Mouse (Mus musculus) adipocyte (in vitro differentiated cells): ENCODE data around the gene Gdf1.

Experiments
- DNase-seq: peaks from one replicate; pipeline ENCODE4 v3.0.0-alpha.2; 2016; ENCODE audit warnings: low spot score

The Gdf1 gene

GRCm38 (mm10) chr8:70330741-70331364 lies 1.2 kb downstream of the Gdf1 start:
- no peak for DNase-seq

- DNase-seq, result no peak
These were observed 1.9 kb downstream of the Gdf1 start for GRCm38 (mm10) chr8:70331526-70331925.

DNA sequence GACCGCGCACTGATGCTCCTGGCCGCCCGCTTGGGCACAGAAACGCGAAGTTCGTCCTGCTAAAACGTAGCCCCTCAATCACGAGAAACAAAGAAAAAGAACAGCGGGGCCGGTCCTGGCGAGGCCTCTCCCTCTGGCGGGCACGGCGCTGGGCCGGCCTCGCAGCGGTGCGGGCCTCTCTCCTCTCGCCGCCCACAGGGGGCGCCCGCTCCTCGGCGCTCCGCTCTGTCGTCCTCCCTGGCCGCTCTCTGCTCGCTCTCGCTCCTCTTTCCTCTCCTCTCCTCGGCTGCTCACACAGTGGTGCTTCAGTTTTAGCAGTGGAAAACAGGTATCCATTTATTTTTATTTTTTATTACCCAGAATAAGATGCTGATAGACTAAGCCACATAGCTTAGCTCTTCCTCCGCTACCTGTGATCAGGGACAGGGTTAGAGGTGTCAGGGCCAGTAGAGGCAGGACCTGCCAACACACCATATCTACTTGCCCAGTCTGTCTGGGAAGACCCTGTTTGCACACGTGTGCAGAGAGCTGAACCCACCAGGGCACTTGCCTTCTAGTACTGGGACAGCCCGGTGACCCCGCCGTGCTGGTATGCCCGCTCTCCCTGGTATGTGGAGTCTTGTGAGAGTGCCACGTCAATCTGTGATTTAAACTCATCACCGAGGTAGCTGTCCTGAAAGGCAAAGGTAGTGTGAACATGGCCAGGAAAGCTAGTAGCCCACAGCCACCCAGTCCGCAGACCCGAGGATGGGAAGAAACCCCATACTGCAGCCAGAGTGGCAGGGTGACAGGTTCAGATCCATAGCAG lies 2.7 kb downstream of the Gdf1 start:
- no peak for DNase-seq

- DNase-seq, result no peak
These were observed 3.2 kb downstream of the Gdf1 start for GRCm38 (mm10) chr8:70332878-70333202.

DNA sequence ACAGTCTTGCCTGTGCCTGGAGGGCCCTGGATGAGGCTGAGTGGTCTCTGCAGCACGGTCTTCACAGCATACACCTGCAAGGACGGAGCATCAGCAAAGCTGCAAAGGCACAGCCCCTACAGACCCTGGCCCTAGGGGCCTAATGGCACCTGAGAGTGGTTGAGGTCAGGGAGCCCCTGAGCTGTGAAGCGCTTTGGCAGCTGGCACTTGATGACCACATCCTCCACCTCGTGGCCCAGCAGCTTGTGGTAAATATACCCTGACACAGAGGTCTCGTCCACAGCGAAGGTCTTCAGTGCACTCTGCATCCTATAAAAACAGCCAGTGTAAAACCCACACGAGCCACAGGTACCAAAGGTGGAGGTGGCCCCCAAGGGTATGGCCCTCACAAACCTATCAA lies 9.3 kb downstream of the Gdf1 start:
- DNase-seq, result no peak

GRCm38 (mm10) chr8:70340659-70341058 lies 11.0 kb downstream of the Gdf1 start:
- no peak for DNase-seq

DNA sequence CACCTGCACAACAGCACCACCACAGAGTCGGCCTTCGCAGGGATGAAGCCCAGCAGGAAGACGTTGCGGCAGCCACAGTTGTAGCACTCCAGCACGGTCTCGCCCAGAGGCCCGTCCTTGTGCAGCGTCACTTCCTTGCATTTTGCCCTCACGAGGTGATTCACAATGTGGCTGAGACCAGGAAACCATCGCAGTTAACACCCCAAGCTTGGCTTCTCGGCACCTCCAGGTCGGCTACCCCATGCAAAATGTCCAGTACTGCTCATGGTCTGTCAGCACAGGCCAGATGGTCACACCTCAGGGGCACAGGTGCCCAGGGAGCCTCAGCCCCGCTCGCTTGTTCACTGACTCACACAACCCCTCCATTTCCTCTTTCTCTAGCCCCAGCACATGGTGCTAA lies 12.4 kb downstream of the Gdf1 start:
- DNase-seq, result no peak

DNA sequence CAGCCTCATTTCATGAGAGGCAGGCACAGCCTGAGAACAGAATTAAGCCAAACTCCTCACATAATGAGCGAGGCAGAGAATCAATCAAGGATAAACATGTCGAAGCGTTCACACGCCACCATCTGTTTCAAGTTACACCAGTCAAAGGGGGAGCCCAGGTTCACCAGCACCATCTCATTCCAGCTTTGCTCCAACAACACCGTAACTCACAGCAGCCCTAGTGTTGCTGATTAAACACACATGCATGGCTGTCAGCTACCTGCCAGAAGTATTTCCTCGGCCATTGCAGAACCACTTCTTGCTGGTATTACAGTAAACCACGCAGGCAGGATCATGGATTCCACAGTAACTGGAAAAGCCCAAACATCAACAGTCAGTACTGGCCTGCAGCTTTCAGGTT lies 13.5 kb downstream of the Gdf1 start:
- no peak for DNase-seq

DNA sequence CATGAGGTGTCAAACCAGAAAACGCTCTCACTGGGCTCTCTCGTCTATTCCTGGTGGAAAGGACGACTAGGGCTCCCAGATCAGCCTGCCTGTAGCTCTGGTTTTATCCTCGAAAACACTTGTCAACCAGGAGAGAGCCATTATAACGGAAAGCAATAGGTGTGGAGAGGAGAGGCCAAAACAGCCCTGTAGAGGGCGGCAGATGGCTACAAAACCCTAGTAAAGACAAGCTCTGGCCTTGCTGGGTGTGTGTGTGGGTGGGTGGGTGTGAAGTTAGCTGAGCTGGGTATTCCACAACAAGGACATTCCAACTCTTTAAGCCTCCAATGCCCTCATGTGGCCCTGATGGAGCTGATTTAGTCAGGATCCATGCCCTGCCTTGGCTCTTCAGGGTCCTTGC lies 14.1 kb downstream of the Gdf1 start:
- peak; percentile 74 for DNase-seq

GRCm38 (mm10) chr8:70344279-70344678 lies 14.7 kb downstream of the Gdf1 start:
- no peak for DNase-seq

GRCm38 (mm10) chr8:70347443-70347842 lies 17.8 kb downstream of the Gdf1 start:
- no peak for DNase-seq

GRCm38 (mm10) chr8:70347860-70348420 lies 18.3 kb downstream of the Gdf1 start:
- no peak for DNase-seq

- DNase-seq, result peak; percentile 46
These were observed 21.7 kb downstream of the Gdf1 start for GRCm38 (mm10) chr8:70351035-70351999.

DNA sequence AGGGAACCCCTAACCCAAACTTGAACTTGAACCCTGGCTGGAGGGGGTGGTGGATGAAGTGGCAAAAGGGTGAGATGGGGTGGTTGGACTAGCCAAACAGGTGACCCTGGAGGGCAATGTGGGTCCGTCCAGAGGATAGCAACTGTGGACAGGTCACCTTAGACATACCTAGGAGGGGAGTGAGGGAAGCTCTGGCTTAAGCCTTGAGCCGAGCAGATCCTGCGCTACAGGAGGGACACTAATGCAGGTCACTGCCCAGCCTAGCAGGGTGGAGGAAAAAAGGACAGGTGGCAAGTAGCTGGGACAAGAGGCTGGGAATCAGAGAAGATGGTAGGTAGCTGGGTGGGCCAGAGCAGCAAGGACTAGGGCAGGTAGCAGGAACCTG lies 22.4 kb downstream of the Gdf1 start:
- no peak for DNase-seq

DNA sequence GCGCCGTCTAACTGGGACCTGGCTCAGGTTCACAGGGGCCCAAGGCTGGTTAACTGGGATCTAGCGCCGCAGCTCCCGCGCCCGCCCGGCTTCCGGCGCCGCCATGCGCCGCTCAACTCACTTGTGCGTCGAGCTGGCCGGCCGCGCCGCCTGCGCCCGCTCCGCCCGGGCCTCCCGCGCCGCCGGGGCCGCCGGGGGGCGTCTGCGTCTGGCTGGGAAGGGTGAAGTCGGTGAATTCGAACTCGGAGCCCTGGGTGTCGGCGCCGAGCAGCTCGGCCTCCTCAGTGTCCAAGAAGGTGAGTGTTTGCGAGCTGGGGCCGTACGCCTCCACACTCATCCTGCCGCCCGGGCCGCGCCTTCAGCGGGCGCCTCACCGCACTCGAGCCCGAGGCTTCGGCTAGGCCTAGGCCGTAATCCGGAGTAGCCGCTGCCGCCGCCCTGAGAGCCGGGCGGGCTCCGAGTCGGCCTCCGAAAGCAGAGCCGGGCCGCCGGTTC lies 23.1 kb downstream of the Gdf1 start:
- no peak for DNase-seq

DNA sequence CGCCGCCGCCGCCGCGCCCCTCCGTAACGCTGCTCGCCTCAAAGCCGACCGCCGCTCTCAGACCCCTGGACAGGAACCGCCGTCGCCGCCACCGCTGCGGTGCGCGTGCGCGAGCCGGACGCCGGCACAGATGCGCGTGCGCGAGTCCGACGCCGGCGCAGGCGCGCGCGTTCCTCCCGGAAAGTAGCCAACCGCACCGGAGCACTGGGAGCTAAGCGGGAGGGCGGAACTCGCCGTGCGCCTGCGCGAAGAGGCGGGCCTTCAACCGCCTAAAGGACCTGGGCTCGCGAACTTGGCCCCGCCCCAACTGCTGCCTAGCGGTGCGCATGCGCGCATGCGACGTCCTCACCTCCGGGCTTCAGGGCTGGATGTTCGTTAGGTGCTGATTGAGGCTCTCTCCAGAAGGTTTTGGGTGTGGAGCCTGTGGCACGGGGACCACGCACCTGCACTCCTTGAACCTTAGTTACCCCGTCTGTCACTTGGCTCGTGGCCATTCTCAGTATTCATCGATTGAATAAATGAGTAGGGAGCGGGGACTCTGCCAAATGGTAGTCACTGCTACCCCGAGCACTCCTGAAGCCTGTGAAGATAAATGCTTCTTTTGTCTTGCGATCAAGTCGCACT lies 23.7 kb downstream of the Gdf1 start, which contains the start of gene Upf1:
TSS of gene Upf1 (minus strand) at position 85 of the 624 bp plus-strand sequence.
- peak; percentile 99 for DNase-seq

- no peak for DNase-seq
These were observed 24.4 kb downstream of the Gdf1 start for GRCm38 (mm10) chr8:70354004-70354403.

DNA sequence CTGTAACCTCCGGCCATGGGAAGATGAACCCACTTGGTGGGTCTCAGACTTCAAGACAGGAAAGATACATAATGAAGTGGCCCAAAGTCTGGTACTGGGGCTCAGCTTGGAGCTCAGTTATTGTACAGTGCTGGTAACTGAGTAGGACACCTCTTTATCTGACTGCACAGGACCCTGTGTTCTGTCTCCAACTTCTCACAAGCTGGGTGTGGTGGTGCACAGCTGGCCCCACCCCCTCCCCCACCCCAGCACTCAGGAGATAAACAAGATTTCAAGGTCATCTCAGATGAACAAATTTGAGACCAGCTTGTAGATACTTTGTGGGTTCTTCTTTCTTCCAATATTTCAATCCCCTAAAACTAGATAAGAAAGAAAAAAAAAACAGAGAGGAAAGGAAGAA lies 26.5 kb downstream of the Gdf1 start:
- DNase-seq, result no peak

GRCm38 (mm10) chr8:70359411-70359810 lies 29.8 kb downstream of the Gdf1 start:
- DNase-seq, result peak; percentile 79

- peak; percentile 64 for DNase-seq
These were observed 31.2 kb downstream of the Gdf1 start for GRCm38 (mm10) chr8:70360769-70361168.

GRCm38 (mm10) chr8:70361484-70362032 lies 31.9 kb downstream of the Gdf1 start:
- peak; percentile 44 for DNase-seq
